10 mouse cellular contexts compared by ENCODE assay signal in the genomic region with DNA sequence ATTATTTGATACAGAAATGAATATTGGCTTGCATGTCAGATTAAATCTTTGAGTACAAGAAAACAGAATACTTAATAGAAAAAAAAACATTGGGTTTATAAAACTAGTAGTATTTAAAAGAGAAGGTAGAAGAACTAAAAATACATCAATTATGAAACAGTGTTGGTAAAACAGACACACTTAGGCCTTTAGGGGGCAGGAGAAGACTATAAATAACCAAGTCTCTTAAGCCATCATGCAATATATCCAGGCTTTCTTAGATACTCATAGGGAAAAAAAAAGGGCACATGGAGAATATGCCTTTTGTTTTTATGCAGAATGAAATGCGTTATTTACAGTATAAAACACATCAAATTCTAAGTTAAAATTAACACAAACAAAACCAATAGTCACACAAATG.
A peak's percentile ranks its signal among the peaks of the same experiment; 100 is the strongest.
DNase-seq lines count a peak whose midpoint lies in the region; ATAC-seq and TF ChIP-seq lines count a peak whose summit lies in the region.
"Had no signal": no experiment of that assay in that cellular context is flagged by ENCODE, and none has a peak within 500 bp of the region (broad histone marks: within the 10 kb centered on the region; RNA-seq: fewer than 3 reads in every experiment).

No protein-coding gene starts in this region.

- no peaks in the 10 kb centered on the region for H3K27me3 ChIP-seq in liver, adult 2 months (ENCODE audit: control insufficient read depth, insufficient read depth, low read length)
- no peaks in the 10 kb centered on the region for H3K27me3 ChIP-seq in liver, embryonic 12.5 days (replicated peaks)
- H3K27me3 ChIP-seq in embryonic facial prominence, embryonic 14.5 days (replicated peaks; ENCODE audit: control insufficient read depth, insufficient read depth, low read length): no peaks in the 10 kb centered on the region
- H3K27me3 ChIP-seq: intestine, embryonic 15.5 days had no signal

- DNase-seq in embryo, embryonic 10 days (ENCODE audit: low spot score): peak; percentile 11
- DNase-seq in embryo, embryonic 9.5 days (ENCODE audit: extremely low spot score): no peak
- peak; percentile 25 for DNase-seq in liver, adult 2 months (ENCODE audit: extremely low read depth, low read depth, low spot score)
- peak; percentile 62 for DNase-seq in embryonic facial prominence, embryonic 14.5 days (ENCODE audit: low spot score)
- peak; percentile 16 for DNase-seq in retina, adult 2 months (ENCODE audit: low read depth, low spot score)
- no peak for DNase-seq in left cerebral cortex, postnatal 4 days
- DNase-seq: cerebellum, postnatal 25 days had no signal

- H3K27ac ChIP-seq in liver, adult 2 months (replicated peaks; ENCODE audit: insufficient read depth, low read depth, low read length): no peak overlapping the region
- no peak overlapping the region for H3K27ac ChIP-seq in liver, embryonic 12.5 days
- no peak overlapping the region for H3K27ac ChIP-seq in embryonic facial prominence, embryonic 14.5 days (replicated peaks; ENCODE audit: low read depth, low read length)
- H3K27ac ChIP-seq: intestine, embryonic 15.5 days had no signal

- H3K36me3 ChIP-seq in liver, adult 2 months (ENCODE audit: control insufficient read depth, insufficient read depth, low read length): no peaks in the 10 kb centered on the region
- H3K36me3 ChIP-seq in liver, embryonic 12.5 days: peaks cover 19% of the 10 kb centered on the region
- peaks cover 5% of the 10 kb centered on the region; the same call in 1 of the 2 replicates for H3K36me3 ChIP-seq in embryonic facial prominence, embryonic 14.5 days (ENCODE audit: control insufficient read depth, insufficient read depth, low read length)
- H3K36me3 ChIP-seq: intestine, embryonic 15.5 days had no signal

- intact Hi-C loops in left cerebral cortex, postnatal 4 days (cut with DNase I): loop anchor here (5.0 to 10.0 kb wide), 3 partner anchors 201 to 1147 kb away; no protein-coding TSS in a partner anchor

- no peaks in the 10 kb centered on the region for H3K9me3 ChIP-seq in liver, embryonic 12.5 days (replicated peaks)
- H3K9me3 ChIP-seq in embryonic facial prominence, embryonic 14.5 days (ENCODE audit: control insufficient read depth, low read length): no peaks in the 10 kb centered on the region
- H3K9me3 ChIP-seq: intestine, embryonic 15.5 days had no signal

- no peak for TF ChIP-seq POLR2A in liver, adult 2 months (IDR thresholded peaks at IDR 0.05; ENCODE audit: extremely low read depth, insufficient read depth, low read length)

- no peak overlapping the region for H3K4me3 ChIP-seq in liver, adult 2 months (ENCODE audit: insufficient read depth, low read depth, low read length)
- H3K4me3 ChIP-seq in liver, embryonic 12.5 days: no peak overlapping the region
- H3K4me3 ChIP-seq in embryonic facial prominence, embryonic 14.5 days (ENCODE audit: low read depth, low read length): no peak overlapping the region
- H3K4me3 ChIP-seq: intestine, embryonic 15.5 days had no signal

- no peaks in the 10 kb centered on the region for H3K79me2 ChIP-seq in liver, adult 2 months (ENCODE audit: control insufficient read depth, insufficient read depth, low read length)

- no peaks in the 10 kb centered on the region for H3K4me1 ChIP-seq in liver, adult 2 months (ENCODE audit: control insufficient read depth, insufficient read depth, low read length)
- no peaks in the 10 kb centered on the region for H3K4me1 ChIP-seq in liver, embryonic 12.5 days
- H3K4me1 ChIP-seq in embryonic facial prominence, embryonic 14.5 days (ENCODE audit: control insufficient read depth, insufficient read depth, low read length): no peaks in the 10 kb centered on the region
- H3K4me1 ChIP-seq: intestine, embryonic 15.5 days had no signal

- H3K4me2 ChIP-seq in liver, embryonic 12.5 days: no peak overlapping the region
- no peak overlapping the region for H3K4me2 ChIP-seq in embryonic facial prominence, embryonic 14.5 days (ENCODE audit: low read depth, low read length)
- H3K4me2 ChIP-seq: intestine, embryonic 15.5 days had no signal

- 73% methylated on average over 1 of the region's 1 CpGs for WGBS in liver, adult 2 months
- 80% methylated on average over 1 of the region's 1 CpGs for WGBS in liver, embryonic 12.5 days (ENCODE audit: insufficient replicate concordance)
- WGBS in embryonic facial prominence, embryonic 14.5 days: 91% methylated on average over 1 of the region's 1 CpGs

- H3K9ac ChIP-seq in liver, adult 2 months (ENCODE audit: low read depth, low read length): no peak overlapping the region
- no peak overlapping the region for H3K9ac ChIP-seq in liver, embryonic 12.5 days
- H3K9ac ChIP-seq in embryonic facial prominence, embryonic 14.5 days (ENCODE audit: low read depth, low read length): no peak overlapping the region
- H3K9ac ChIP-seq: intestine, embryonic 15.5 days had no signal

- ATAC-seq in liver, embryonic 12.5 days: no peak
- ATAC-seq in embryonic facial prominence, embryonic 14.5 days (ENCODE audit: low read depth): no peak
- ATAC-seq in megakaryocyte, adult 5-6 weeks (ENCODE audit: poor library complexity, severe bottlenecking): no peak
- ATAC-seq: intestine, embryonic 15.5 days had no signal

- no peak for TF ChIP-seq CTCF in liver, adult 2 months (IDR thresholded peaks at IDR 0.05; ENCODE audit: low read depth, low read length)

Comparison
In these comparisons a context has a peak if more than half of its experiments do, and no peak if none do; other contexts are left out.
1. DNase-seq: peak in embryo, embryonic 10 days (single experiment), liver, adult 2 months (single experiment), embryonic facial prominence, embryonic 14.5 days (single experiment) and retina, adult 2 months (single experiment); none in embryo, embryonic 9.5 days (single experiment) and left cerebral cortex, postnatal 4 days (single experiment).